Mouse (Mus musculus) left cerebral cortex, adult 2 months (tissue): Measurements from ENCODE around the gene Prorsd1. TPM values are rescaled to one million over a fixed set of nuclear protein-coding genes. Genes with fewer than 3 reads are reported as not detected.

Experiments used
- DNase-seq, 2 experiments: peaks; one replicate each; pipeline ENCODE4 v3.0.0; 2021 to 2022; ENCODE audit warnings: low spot score in 2 of 2, mixed read lengths in 1 of 2; ENCODE audit errors: extremely low spot score in 1 of 2
- H3K27ac ChIP-seq: fragments of 200-600 bp; 2 replicates; pipeline ENCODE4 v1.8.1; 2022
- H3K4me3 ChIP-seq: fragments of 200-600 bp; 2 replicates; pipeline ENCODE4 v1.8.1; 2022
- CTCF ChIP-seq: fragments of 200-600 bp; IDR thresholded peaks from 2 replicates; pipeline ENCODE4 v1.8.1; 2022; ENCODE audit warnings: antibody characterized with exemption, mild to moderate bottlenecking, moderate library complexity
- intact Hi-C: fragments of 180-260 bp; cut with DNase I; formaldehyde crosslinking; loops from one replicate; pipeline ENCODE4 v1.15.1; 2025
- total RNA-seq, 2 experiments: library from RNA; stranded (reverse); gene quantifications; 2 replicates each; pipeline ENCODE4 v1.2.3; 2021

The Prorsd1 gene
- total RNA-seq, 2 experiments from 2014 or later: 2.9 to 4.1 TPM

GRCm38 (mm10) chr11:29474676-29475075 is 40.2 kb downstream of the Prorsd1 start:
- Histone ChIP-seq H3K27ac (no peak overlapping the region), H3K4me3 (no peak overlapping the region)
- TF ChIP-seq CTCF: no peak
- no peak for DNase-seq
- intact Hi-C loops: loop anchor here (5.0 kb wide), 1 partner anchor 207 kb away; no protein-coding TSS in a partner anchor

Other genes with a start within 250 kb of the Prorsd1 start
- gene Ccdc88a, start 141.4 kb downstream of the Prorsd1 start, total RNA-seq: 10 to 100 TPM; 61.9 to 67.6 TPM
- 10 to 100 TPM; 31.6 to 34.2 TPM for gene Mtif2, start 11.4 kb upstream of the Prorsd1 start, total RNA-seq
- under 1 TPM in 1 of 2 experiments, not detected in 1; 0.21 TPM for gene Clhc1, start 32.9 kb upstream of the Prorsd1 start, total RNA-seq
- 100 to 1,000 TPM; 427 to 468 TPM for gene Rps27a, start 33.1 kb upstream of the Prorsd1 start, total RNA-seq
- 100 to 1,000 TPM; 607 to 709 TPM for gene Rtn4, start 177.9 kb upstream of the Prorsd1 start, total RNA-seq